Mouse (Mus musculus) stomach, postnatal 0 days (tissue): ENCODE results near the gene Efs.

Experiments used
- CTCF ChIP-seq: IDR thresholded peaks from 2 replicates; pipeline ENCODE4 v1.5.1; 2016; ENCODE audit warnings: antibody characterized with exemption, low read depth, mild to moderate bottlenecking, moderate library complexity
- EP300 ChIP-seq: optimal IDR thresholded peaks from 2 replicates; pipeline ENCODE3; 2016; ENCODE audit warnings: antibody characterized with exemption

DNA sequence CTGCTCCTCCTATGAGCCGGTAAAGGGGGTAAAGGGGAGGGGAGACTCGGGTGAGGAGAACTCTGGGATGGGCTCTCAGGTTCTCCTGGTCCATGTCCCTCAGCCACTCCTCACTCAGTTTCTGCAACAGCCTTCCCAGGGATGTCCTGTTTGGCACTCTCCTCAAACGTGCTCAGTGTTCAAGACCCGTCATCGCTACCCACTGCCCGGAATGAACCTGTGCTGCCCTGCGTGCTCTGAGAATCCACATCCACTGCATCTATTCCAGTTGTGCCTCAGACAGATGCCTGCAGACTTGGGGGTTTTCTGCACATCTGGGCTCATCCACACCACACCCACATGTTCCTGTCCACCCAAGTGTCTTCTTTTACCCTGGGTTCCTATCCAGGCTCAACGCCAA, 16.6 kb upstream of the Efs start:
- TF ChIP-seq CTCF (no peak), EP300 (no peak)
